Mouse (Mus musculus) heart, adult 8-10 months (tissue): ENCODE data around the gene Ppt2. TPM values are rescaled to one million over a fixed set of nuclear protein-coding genes. Genes with fewer than 3 reads are reported as not detected.

Source experiments
- DNase-seq: peaks from one replicate; pipeline ENCODE4 v3.0.0; 2022; ENCODE audit warnings: low spot score
- total RNA-seq, 4 experiments: library from RNA; stranded (reverse); gene quantifications; 2 replicates each; pipeline ENCODE4 v1.2.4; 2022

Ppt2 gene
- 10 to 100 TPM; 48.1 to 68.8 (median 59.5) TPM for total RNA-seq

DNA sequence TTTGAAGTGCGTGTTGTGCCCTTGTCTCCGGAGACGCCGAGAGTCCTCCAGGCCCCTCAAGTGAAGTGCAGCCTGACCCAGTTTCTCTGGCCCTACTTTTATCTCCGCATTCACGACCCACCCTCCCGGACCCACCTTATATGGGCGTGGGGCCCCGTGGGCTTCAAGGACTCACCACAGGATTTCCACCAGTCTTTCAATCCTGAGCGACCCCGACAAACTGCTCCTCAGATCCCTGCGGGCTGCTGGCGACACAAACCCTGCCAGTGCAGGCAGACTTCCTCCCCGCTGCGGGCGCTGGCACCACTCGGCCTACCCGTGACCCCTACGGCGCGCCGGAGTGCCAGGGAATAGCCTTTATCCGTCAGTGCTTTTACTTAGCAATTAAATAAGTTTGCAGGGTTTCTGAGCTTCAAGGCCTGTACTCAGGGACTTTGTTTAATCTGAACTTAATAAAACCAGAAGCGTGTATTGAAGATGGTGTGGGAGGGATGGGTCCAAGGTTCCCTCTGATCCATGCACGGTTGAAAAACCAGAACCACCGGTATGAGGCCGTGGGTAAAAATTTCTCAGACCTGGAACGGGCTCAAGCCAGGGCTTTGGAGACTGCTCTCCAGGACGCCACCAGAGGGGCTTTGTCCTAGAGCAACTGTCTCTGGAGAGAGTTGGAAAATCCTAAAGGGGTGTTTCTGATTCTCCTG, at the start of gene Ppt2:
Ppt2 (minus strand) TSS at position 568 of the 701 bp plus-strand sequence.
- DNase-seq, result no peak

DNA sequence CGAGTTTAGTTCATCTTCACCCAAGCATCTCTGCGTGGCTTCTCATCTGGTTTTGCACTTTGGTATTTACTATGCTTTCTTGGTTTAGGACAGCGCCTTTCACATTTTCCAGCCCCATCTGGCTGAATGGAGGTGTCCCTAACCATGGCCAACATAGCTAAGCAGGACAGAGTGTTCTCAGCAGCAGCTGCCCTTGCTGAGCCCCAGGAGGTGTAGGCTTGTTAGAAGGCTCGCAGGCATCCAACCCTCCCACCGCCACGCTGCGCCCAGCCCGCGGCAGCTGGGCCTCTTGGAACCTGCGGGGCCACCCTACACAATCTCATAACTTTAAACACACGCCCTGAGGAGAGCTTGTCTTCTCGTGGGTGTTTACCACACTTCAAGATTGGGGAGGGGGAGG, 48.4 kb upstream of the Ppt2 start:
- DNase-seq, result no peak

GRCm38 (mm10) chr17:34676093-34676460, 47.8 kb upstream of the Ppt2 start:
- DNase-seq, result no peak

- DNase-seq, result no peak
These were observed 47.1 kb upstream of the Ppt2 start for GRCm38 (mm10) chr17:34675205-34676092.

DNA sequence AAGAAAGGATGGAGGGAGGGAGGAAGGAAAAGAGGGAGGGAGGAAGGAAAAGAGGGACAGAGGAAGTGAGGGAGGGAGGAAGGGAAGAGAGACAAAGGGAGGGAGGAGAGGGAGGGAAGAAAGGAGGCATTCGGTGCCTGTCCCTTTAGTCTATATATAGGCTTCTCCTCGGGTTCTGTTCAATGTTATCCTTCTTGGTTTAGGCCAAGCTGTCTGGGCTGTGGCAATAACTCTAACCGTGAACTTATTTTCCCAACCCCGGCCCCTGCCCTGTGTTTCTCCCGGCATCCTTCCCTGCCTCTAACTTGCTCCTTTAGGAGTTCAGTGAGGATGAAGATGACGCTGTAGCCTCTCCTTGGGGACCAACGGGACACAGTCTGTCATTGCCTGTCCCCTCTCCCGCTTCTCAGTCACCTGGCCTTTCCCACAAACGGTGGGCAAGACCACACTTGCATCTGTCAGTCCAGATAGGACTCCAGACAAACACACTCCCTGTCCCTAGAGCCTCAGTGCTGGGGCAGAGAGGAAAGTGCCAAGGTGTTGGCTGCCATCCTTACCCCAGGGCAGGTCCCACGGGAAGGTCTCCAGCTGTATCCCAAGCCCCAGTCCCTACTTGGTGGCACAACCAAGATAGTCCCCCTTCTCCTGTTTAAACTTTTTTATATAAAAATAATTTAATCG, 46.4 kb upstream of the Ppt2 start:
- DNase-seq, result no peak

- DNase-seq, result no peak
These were observed 44.8 kb upstream of the Ppt2 start for GRCm38 (mm10) chr17:34673139-34673538.

DNA sequence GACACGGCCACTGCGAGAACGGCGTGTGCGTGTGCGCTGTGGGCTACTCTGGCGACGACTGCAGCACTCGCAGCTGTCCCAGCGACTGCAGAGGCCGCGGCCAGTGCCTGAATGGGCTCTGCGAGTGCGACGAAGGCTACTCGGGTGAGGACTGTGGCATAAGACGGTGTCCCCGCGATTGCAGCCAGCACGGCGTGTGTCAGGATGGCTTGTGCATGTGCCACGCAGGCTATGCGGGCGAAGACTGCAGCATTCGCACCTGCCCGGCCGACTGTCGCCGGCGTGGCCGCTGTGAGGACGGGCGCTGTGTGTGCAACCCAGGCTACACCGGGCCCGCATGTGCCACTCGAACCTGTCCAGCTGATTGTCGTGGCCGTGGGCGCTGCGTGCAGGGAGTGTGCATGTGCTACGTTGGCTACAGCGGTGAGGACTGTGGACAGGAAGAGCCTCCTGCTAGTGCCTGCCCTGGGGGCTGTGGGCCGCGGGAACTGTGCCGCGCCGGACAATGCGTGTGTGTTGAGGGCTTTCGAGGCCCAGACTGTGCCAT, 44.0 kb upstream of the Ppt2 start:
- DNase-seq, result no peak

- no peak for DNase-seq
These were observed 43.1 kb upstream of the Ppt2 start for GRCm38 (mm10) chr17:34671151-34672066.

- DNase-seq, result no peak
These were observed 41.9 kb upstream of the Ppt2 start, which contains the start of gene Tnxb for GRCm38 (mm10) chr17:34670235-34670634. Gene Tnxb, plus strand, starts transcription at chr17:34670535.

DNA sequence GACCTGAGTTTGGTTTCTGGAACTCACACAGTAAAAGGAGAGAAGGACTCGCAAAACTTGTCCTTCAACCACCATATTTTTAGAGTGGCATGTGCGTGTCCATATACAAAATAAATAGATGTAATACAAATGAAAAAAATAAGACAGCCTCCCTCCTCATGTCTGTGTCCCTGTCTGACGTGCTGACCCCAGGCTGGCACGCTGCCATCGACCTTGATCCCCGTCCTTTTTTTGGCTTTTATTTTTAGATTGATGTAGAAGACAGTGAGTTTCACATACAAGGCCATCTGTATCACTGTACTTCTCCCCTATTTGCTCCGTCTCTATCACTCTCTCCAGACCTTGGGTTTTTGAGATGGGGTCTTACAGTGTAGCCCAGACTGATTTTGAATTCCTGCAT, 36.2 kb upstream of the Ppt2 start:
- no peak for DNase-seq

DNA sequence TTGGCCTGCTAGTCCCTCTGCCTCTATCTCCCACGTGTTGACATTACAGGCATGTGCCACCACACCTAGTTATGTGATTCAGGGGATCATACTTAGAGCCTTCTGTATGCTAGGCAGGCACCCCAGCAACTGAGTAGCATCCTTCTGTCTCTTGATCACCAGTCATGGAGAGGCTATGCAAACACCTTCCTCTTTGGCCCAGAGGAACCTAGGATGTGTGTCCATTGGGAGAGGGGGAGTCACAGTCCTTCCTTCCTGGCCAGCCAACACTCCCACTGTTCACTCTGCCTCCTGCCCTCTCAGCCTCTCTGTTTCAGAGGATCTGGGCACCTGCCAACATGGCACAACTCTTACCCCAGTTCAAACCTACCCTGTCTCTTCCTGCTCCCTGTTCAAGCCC, 35.2 kb upstream of the Ppt2 start:
- DNase-seq, result no peak

DNA sequence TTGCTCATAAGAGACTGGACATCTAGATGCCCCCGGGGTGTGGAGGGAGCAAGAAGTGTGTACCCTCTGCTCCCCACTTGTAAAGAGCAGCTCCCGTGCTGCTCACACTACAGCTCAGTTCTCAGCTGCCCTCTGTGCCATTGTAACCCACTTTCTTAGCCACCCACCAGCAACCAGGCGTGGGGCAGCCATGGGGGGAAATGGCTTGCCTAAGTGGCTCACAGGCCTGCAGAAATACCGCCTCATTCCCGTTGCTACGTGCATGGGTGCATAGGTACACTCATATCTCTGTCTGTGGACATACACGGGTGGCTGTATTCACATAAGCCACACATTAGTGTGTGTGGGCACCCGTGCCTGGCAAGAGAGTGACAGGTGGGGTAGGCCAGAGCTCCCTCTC, 34.7 kb upstream of the Ppt2 start:
- DNase-seq, result no peak

DNA sequence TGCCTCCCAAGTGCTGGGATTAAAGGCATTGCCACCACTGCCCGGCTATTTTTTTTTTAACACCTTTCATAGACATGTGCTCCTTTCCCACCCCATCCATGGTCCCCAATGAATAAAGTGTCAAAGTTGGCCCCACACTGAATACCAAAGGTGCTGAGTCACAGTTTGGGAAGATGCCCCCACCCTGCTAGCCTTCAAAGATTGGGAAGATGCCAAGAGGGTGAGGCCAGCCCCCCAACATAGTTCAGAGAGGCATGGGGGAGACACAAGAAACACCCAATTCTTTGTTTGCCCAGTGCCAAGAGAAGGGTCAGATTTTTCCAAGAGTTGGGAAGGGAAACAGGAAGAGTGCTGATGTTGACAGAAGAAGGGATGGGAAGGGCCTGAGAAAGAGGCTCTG, 34.2 kb upstream of the Ppt2 start:
- DNase-seq, result no peak

DNA sequence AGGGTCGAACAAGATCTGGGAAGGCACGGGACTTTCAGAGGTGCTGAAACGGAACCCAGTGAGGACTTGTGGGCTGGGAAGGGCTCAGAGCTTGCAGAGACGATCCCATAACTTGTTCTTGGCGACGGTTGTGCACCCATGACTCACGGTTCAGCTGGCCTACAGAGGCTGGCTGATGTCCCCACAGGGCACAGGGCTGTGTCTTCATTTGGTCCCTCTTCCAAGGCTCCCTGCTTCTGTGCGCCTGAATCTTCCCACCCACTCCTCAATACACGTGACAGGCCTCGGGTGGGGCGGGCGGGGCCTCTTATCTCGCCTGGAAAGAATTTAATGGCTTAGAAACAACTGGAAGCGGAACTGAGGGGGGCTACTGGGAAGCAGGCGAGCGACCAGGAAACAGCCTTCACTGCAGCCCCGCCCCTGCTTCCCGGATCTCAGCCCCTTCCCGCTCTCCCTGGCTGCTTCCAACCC, 32.8 kb upstream of the Ppt2 start:
- peak; percentile 84 for DNase-seq

GRCm38 (mm10) chr17:34660259-34660820, 32.0 kb upstream of the Ppt2 start:
- DNase-seq, result no peak

- DNase-seq, result no peak
These were observed 31.5 kb upstream of the Ppt2 start for GRCm38 (mm10) chr17:34659897-34660214.

DNA sequence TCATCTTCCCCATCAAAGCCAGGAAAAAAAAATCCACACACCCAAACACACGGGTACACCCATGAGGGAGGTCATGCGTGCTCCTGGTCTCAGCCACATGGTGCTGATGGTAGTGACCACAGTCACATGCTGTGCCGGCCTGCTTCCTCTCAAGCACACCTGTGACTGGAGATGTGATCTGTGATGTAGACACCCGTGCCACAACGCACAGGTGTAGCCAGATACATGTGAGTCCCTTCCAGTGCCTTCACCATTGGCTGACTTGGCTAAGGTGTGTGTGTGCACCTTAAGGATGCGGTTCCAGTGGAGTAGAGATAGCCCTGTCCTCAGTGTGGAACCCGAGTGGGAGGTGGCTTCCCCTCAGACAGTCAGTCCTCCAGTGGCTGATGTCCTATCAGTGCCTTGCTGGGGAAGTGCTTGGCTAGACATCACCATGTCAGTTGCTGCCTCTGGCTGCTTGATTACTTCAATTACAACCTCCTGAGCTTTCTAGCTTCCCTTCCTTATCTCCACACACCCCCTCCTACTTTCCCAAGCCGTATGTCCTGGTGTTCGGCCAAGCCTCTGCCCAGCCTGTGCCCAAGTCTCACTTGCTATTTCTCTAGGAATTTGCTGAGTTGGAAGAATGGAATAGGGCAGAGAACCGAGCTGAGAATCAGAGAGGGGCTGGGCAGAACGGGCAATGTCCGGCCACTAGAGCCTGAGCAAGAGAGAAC, 31.0 kb upstream of the Ppt2 start:
- no peak for DNase-seq

DNA sequence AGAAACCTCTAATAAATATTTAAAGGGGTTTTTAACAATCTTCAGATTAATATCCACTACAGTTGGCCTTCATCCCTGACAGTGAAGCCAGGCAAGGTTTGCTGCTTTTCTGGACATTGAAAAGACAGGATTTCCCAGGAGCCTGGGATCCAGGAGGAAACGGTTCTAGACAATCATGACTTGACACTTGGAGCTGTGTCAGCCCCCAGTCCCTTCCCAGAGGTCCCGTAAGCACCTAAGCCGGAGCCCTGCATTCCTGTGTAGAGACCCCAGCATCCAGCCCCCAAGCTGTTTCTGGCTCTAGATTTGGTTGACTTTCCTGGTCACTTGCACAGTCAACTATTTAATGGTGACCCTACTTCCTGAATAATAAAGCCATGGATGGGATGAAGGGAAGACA, 30.3 kb upstream of the Ppt2 start:
- no peak for DNase-seq

- DNase-seq, result no peak
These were observed 29.8 kb upstream of the Ppt2 start for GRCm38 (mm10) chr17:34658145-34658544.

DNA sequence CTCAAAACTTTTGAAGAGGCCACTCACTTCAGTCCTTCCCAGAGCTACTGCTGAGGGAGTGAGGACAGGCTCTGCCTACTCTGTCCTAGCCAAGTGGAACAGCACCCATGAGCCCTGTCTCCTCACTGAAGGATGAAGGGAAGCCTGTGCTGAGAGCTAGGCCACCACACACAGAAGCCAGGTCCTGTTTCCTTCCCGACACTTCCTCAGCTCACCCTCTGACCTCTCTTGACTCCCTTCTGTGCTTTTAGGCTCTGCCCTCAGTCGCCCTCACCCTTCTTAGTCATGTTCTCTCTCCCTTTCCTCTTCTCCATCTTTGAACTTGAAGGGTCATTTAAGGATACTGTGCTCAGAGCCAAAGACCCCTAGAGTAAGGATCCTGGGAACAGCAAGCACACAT, 29.0 kb upstream of the Ppt2 start:
- DNase-seq, result no peak
